Mouse (Mus musculus): ENCODE results near the gene Tacc2. TPM values are rescaled to one million over a fixed set of nuclear protein-coding genes. Genes with fewer than 3 reads are reported as not detected.

Gene Tacc2
- polyA plus RNA-seq, 1 experiment from 2014 or later = 45.2 TPM

DNA sequence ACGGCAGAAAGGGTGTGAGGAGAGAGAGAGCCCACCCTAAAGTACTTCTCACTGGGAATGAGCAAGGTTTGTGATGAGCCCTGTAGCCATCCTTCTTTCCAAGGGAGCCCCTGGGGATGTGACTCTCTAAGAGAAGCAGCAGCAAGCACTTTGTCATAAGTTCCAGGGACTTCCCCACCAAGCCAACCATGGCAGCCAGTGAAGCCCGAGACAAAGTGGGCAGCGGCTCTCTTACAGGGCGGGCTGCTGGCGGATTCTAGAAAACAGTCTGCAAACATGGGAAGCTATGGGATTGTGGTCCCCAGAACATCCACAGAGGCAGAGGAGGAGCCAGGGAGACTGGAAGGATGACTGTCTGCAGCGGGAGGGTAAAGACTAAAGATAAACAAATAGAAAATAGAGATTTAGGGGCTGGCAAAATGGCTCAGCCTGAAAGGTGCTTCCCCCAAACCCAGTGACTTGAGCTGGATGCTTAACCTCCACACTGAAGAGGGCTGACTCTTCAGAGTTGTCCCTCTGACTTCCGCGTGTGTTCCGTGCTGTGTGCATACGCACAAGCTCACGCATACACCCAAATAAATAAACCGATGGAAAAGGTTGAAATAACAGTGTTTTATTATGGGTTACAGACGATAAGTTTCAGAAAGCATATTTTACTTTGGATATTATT is 118.6 kb downstream of the Tacc2 start:
- 77% methylated on average over 13 of the region's 13 CpGs for WGBS
- Histone ChIP-seq H3K9ac (peak overlapping the region; percentile 45; the same call in 1 of the 2 replicates), H3K4me1 (peaks cover 58% of the 10 kb centered on the region), H3K36me3 (ENCODE audit: poor library complexity, severe bottlenecking) (peaks cover 7% of the 10 kb centered on the region; the same call in 1 of the 2 replicates), H3K4me3 (no peak overlapping the region; the same call in 1 of the 2 replicates), H3K4me2 (peak overlapping the region; percentile 76), H3K27me3 (no peaks in the 10 kb centered on the region), H3K27ac (no peak overlapping the region), H3K9me3 (replicated peaks) (no peaks in the 10 kb centered on the region)
- no peak for ATAC-seq

DNA sequence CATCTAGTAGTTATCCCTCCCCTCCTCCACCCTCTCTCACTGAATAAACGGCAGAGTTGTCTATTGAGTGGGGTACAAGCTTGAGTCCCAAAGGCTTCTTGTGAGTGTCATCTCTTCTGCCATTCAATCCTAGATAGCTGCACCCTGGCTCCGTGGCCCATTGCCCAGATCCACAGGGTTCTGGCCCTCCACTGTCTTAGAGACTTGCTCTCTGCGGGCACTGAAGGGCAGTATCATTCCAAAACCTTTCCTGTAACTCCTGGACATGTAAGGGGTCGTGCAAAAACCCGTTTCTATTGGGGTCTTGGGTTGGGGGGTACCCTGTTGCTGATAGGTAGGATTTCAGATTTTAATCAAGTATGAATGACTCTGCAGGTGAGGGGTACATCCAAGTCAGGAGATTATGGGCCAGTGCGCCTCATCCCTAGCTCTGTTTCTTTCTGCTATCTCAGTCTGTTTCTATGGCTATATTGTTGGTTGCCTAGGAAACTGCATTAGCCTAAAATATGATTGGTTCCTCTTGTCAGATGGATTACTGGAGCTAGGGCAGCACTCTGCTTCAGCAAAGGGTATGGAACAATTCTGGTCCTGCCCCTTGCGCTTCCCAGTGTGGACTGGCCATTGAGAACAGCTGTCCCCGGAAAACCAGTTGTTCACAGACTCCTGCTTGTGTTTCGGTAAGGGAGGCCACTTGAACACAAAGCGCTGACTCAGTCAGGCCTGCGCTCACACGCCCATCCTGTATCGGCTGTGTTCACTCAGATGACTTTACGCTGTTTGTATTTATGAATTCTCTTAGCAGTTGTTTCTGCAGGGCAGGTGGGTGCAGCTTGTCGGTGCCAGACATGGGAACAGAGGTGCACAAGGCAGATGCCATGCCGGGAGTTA is 119.4 kb downstream of the Tacc2 start:
- 66% methylated on average over 16 of the region's 16 CpGs for WGBS
- Histone ChIP-seq H3K36me3 (ENCODE audit: poor library complexity, severe bottlenecking) (peaks cover 14% of the 10 kb centered on the region; the same call in 1 of the 2 replicates), H3K9ac (peak overlapping the region; percentile 7; the same call in 1 of the 2 replicates), H3K4me3 (peak overlapping the region; percentile 2; the same call in 1 of the 2 replicates), H3K4me1 (peaks cover 56% of the 10 kb centered on the region), H3K27ac (peak overlapping the region; percentile 5), H3K27me3 (no peaks in the 10 kb centered on the region), H3K4me2 (peak overlapping the region; percentile 76), H3K9me3 (replicated peaks) (no peaks in the 10 kb centered on the region)
- no peak for ATAC-seq

DNA sequence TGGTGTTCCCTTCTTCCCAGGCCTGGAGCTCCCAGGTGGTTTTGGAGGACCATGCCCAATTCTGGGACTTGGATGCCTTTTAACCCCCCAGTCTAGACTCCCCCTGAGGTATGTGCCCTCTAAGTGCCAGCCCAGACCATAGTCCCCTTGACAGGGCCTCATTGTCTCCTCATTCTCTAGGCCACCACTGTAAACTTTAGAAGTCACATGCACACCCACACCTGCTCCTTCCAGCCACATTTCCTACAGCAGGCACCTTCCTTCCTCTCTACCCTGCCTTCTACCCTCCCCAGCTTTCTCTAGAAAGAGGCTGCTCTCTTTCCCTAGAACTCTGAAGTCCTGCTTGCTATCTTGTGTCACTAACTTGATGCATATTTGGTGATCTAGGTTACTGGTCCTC is 121.2 kb downstream of the Tacc2 start:
- Histone ChIP-seq H3K4me2 (no peak overlapping the region), H3K27me3 (no peaks in the 10 kb centered on the region), H3K27ac (no peak overlapping the region), H3K4me1 (peaks cover 47% of the 10 kb centered on the region), H3K9ac (no peak overlapping the region), H3K9me3 (replicated peaks) (no peaks in the 10 kb centered on the region), H3K4me3 (no peak overlapping the region), H3K36me3 (ENCODE audit: poor library complexity, severe bottlenecking) (peaks cover 22% of the 10 kb centered on the region; the same call in 1 of the 2 replicates)
- ATAC-seq = no peak

DNA sequence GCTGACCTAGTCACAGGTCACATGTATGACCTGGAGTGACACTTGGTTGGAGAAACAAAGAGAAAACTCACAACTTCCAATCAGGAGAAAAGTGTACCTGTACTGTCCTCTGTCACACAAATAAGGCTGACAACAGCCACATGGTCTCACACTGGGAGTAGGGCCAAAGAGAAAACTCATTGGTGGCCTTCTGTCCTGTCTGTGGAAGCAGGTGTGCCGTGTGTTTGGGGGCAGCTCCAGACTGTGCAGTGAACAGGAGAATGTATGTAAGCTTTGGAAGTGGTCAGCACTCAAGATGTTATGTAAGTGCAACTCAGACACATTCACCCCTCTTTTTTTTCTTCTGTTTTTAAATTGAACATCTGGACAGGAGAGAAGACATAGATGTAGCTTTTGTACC is 124.1 kb downstream of the Tacc2 start:
- Histone ChIP-seq H3K27me3 (no peaks in the 10 kb centered on the region), H3K9ac (no peak overlapping the region), H3K36me3 (ENCODE audit: poor library complexity, severe bottlenecking) (peaks cover 22% of the 10 kb centered on the region; the same call in 1 of the 2 replicates), H3K4me2 (no peak overlapping the region), H3K4me1 (peaks cover 25% of the 10 kb centered on the region), H3K9me3 (replicated peaks) (no peaks in the 10 kb centered on the region), H3K4me3 (no peak overlapping the region), H3K27ac (no peak overlapping the region)
- no peak for ATAC-seq
- WGBS = 68% methylated on average over 1 of the region's 1 CpGs

DNA sequence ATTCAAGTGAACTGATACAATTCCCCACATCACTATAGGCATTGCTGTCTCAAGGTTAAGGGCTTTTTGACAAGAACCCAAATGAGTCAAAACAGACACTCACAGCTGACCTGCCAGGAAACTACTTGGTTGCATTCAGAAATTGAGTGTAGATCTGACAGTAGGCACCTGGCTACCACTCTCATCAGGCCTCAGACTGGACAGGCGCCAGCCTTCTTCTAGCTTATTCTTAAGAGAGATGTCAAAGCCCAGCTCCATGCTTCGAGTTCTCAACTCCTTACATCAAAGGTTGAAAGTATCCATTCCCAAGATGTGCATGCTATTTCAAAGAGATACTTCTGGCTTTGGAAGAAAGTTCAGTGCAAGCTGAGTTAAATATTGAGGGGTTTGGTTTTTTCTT is 128.0 kb downstream of the Tacc2 start:
- no peak overlapping the region for H3K27ac ChIP-seq
- ATAC-seq = no peak
- H3K9ac ChIP-seq = no peak overlapping the region
- H3K9me3 ChIP-seq (replicated peaks) = no peaks in the 10 kb centered on the region
- peaks cover 29% of the 10 kb centered on the region for H3K4me1 ChIP-seq
- H3K36me3 ChIP-seq (ENCODE audit: poor library complexity, severe bottlenecking) = peaks cover 18% of the 10 kb centered on the region; the same call in 1 of the 2 replicates
- no peaks in the 10 kb centered on the region for H3K27me3 ChIP-seq
- H3K4me3 ChIP-seq = no peak overlapping the region
- WGBS = 89% methylated on average over 2 of the region's 2 CpGs
- no peak overlapping the region for H3K4me2 ChIP-seq

DNA sequence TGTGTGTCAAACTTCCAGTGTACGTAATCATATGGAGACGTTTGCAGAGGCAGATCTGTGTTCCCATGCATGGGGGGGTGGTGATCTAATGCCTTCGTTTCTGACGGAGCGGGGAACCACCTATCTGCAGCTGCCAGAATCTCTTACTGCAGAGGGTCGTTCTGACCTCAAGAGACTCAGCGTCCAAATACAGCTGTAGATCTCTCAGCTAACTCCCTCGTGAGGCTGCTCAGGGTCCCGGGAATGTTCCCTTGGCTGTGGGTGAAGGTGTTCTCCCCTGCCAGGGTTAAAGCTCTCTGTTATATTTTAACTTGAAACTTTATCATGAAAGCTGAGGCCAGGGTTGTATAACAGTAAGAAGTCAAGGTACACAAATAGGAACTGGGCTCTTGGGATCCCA is 131.7 kb downstream of the Tacc2 start:
- Histone ChIP-seq H3K4me2 (no peak overlapping the region), H3K27me3 (no peaks in the 10 kb centered on the region), H3K4me3 (no peak overlapping the region), H3K9ac (no peak overlapping the region), H3K27ac (no peak overlapping the region), H3K4me1 (peaks cover 39% of the 10 kb centered on the region), H3K36me3 (ENCODE audit: poor library complexity, severe bottlenecking) (no peaks in the 10 kb centered on the region), H3K9me3 (replicated peaks) (no peaks in the 10 kb centered on the region)
- WGBS = 67% methylated on average over 9 of the region's 9 CpGs
- ATAC-seq = no peak

DNA sequence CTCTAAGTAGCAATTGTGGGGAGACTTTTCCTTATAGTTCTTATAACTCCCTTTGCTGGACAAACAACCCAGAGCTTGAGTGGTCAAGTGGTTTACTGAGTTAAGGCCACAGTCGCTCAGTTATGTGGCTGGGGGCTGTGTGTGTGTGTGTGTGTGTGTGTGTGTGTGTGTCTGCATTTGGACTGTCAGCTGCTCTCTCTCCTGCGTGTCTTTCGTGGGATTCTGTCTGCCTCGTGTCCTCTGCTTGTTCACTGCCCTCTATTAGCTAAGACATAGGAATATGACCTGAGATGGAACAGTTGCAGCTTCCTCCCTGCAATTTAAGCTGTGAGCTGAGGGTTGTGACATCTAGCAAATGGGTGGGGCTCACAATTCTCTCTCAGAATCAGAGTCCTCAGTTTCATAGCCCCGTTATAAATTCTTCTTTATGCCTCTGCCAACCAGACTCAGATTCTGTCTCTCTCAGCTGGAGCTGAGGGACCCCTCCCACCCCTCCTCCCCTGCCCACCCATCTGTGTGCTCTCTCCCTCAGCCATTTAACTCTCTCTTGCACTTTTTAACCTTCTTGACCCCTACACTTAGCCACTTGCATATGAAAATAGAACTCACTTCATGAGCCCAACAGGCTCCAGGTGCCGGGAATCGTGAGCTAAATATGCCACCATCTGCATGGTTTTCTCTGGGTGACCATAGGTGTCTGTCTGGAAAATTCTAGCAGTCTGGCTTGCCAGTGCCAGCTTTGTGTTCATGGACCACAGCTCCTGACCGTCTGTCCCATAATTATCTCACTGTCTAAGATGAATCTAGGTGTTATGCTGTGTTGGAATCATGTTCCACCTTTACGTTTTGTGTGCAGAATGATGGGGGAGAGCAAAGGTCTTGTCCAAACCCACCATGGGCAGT is 132.4 kb downstream of the Tacc2 start:
- no peak for ATAC-seq
- Histone ChIP-seq H3K27ac (peak overlapping the region; percentile 55; the same call in 1 of the 2 replicates), H3K27me3 (no peaks in the 10 kb centered on the region), H3K4me2 (no peak overlapping the region), H3K4me1 (peaks cover 34% of the 10 kb centered on the region), H3K4me3 (no peak overlapping the region), H3K36me3 (ENCODE audit: poor library complexity, severe bottlenecking) (no peaks in the 10 kb centered on the region), H3K9ac (no peak overlapping the region), H3K9me3 (replicated peaks) (no peaks in the 10 kb centered on the region)
- WGBS = 65% methylated on average over 9 of the region's 9 CpGs

DNA sequence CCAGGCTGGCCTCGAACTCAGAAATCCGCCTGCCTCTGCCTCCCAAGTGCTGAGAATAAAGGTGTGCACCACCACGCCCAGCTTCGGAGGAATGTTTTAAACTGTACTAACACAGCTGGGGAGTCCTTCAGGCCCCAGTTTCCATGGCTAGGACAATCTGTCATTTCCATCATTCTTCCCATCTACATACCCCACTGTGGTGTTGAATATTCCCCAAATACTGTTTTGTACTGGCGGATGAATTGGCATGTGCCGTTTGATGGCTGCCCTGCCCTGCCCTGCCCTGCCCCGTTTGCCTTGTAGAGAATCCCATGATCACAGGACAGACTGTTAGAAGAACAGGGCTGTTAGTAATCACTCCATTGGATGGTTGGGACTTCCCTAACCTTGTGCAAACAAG is 134.6 kb downstream of the Tacc2 start:
- H3K4me1 ChIP-seq = peaks cover 42% of the 10 kb centered on the region

DNA sequence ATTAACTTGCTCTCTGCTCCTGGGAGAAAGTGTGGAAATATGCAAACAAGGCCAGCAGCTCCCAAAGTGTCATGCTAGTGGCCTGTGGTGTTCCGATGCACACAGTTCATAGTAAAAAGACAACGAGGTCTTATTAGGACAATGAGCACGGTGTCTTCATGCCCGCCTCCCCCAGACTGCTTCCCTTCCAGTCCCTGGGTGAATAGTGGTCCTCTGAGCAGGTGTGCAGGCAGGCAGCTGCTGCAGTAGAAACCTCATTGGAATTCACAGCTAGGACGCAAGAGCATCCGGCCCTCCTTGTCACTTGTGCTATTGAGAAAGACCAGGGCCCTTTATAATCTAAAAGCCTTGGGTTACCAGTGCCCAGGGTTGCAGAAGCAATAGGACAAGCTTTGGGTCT is 136.1 kb downstream of the Tacc2 start:
- no peak for ATAC-seq
- Histone ChIP-seq H3K9ac (no peak overlapping the region), H3K4me3 (no peak overlapping the region), H3K27ac (peak overlapping the region; percentile 21; the same call in 1 of the 2 replicates), H3K27me3 (no peaks in the 10 kb centered on the region), H3K36me3 (ENCODE audit: poor library complexity, severe bottlenecking) (peaks cover 18% of the 10 kb centered on the region), H3K9me3 (replicated peaks) (no peaks in the 10 kb centered on the region), H3K4me2 (no peak overlapping the region), H3K4me1 (peaks cover 37% of the 10 kb centered on the region)
- 34% methylated on average over 6 of the region's 6 CpGs for WGBS

More for the DNA sequence above, 134.6 kb downstream of the Tacc2 start:
- Histone ChIP-seq H3K36me3 (ENCODE audit: poor library complexity, severe bottlenecking) (peaks cover 7% of the 10 kb centered on the region), H3K4me3 (no peak overlapping the region), H3K27me3 (no peaks in the 10 kb centered on the region), H3K9me3 (replicated peaks) (no peaks in the 10 kb centered on the region), H3K9ac (no peak overlapping the region), H3K4me2 (no peak overlapping the region), H3K27ac (no peak overlapping the region)
- no peak for ATAC-seq
- WGBS = 92% methylated on average over 7 of the region's 7 CpGs

DNA sequence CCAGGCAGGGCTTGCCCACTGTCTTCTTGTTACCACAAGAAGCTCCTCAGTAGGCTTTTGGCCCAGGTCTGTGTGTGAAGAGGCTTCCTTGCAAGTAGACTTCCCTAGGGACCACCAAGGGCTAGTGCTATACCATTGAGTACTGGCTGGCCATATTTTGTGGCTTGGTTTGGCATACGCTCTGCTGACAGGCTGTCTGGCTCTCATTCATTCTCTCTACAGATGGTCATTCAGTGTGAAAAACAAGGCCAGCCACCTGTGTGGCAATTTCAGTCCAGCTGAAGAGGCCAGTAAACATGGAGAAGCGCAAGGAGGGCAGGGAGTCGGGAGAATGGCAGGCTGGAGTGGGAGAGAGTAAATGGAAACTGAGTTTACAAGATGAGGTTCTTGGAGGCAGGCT is 138.2 kb downstream of the Tacc2 start:
- Histone ChIP-seq H3K27ac (no peak overlapping the region), H3K4me3 (no peak overlapping the region), H3K27me3 (no peaks in the 10 kb centered on the region), H3K4me1 (peaks cover 37% of the 10 kb centered on the region), H3K4me2 (no peak overlapping the region), H3K9me3 (replicated peaks) (no peaks in the 10 kb centered on the region), H3K9ac (no peak overlapping the region), H3K36me3 (ENCODE audit: poor library complexity, severe bottlenecking) (peaks cover 18% of the 10 kb centered on the region)
- ATAC-seq = no peak
- WGBS = 85% methylated on average over 3 of the region's 3 CpGs

DNA sequence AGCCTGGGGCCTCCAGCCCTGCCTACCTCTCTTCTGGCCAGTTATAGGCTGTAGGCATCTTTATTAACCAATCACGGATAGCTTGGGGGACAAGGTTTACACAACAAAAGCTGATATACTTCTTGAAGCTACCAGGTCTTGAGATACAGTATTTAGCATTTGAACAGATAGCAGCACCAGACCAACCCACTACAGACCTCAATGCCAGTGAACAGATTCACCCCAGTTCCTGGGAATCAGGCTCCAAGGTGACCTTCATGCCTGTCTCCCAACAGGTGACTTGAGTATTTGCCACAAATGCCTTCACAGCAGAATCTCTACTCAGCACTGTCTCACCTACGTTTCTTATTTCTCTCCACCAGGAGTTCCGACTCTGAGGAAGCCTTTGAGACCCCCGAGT is 139.1 kb downstream of the Tacc2 start:
- no peak for ATAC-seq
- H3K4me1 ChIP-seq = peaks cover 42% of the 10 kb centered on the region

More for the DNA sequence above, 139.1 kb downstream of the Tacc2 start:
- Histone ChIP-seq H3K4me3 (no peak overlapping the region), H3K9me3 (replicated peaks) (no peaks in the 10 kb centered on the region), H3K27me3 (no peaks in the 10 kb centered on the region), H3K9ac (no peak overlapping the region), H3K36me3 (ENCODE audit: poor library complexity, severe bottlenecking) (peaks cover 18% of the 10 kb centered on the region), H3K4me2 (no peak overlapping the region), H3K27ac (no peak overlapping the region)
- 96% methylated on average over 4 of the region's 4 CpGs for WGBS

Data from forebrain, embryonic 13.5 days (tissue).